Mouse (Mus musculus): ENCODE measurements around the gene Rnf25. TPM values are rescaled to one million over a fixed set of nuclear protein-coding genes. Genes with fewer than 3 reads are reported as not detected.

Gene Rnf25
- polyA plus RNA-seq, 1 experiment from 2014 or later = 9.8 TPM

- Histone ChIP-seq H3K4me1 (ENCODE audit: control insufficient read depth, insufficient read depth, low read length) (0 out of 2 replicates have a peak, but pooled peaks cover 8% of the 10 kb centered on the region), H3K36me3 (ENCODE audit: control insufficient read depth, insufficient read depth, low read length) (no peaks in the 10 kb centered on the region), H3K4me3 (replicated peaks; ENCODE audit: low read depth, low read length) (no peak within 1 kb of the TSS), H3K27me3 (ENCODE audit: control insufficient read depth, insufficient read depth, low read length) (no peaks in the 10 kb centered on the region), H3K4me2 (ENCODE audit: low read length) (peak within 1 kb of the TSS; percentile 38), H3K9me3 (ENCODE audit: control insufficient read depth, low read length) (no peaks in the 10 kb centered on the region), H3K9ac (replicated peaks; ENCODE audit: low read length) (no peak within 1 kb of the TSS), H3K27ac (replicated peaks; ENCODE audit: low read depth, low read length) (no peak within 1 kb of the TSS)
- ATAC-seq (ENCODE audit: low FRiP score, low TSS enrichment) = no peak
- 21% methylated on average over 4 of the region's 4 CpGs for WGBS
- no peak for DNase-seq
Measured at GRCm38 (mm10) chr1:74544184-74544583, 57.0 kb downstream of the Rnf25 start, which contains the start of gene Usp37. Usp37 (minus strand) TSS chr1:74544284.

Small RNAs within 50 kb of the gene (microRNA-seq; reads per million reads assigned to microRNA genes)
- not detected for gene Gm25035

Other genes starting within 250 kb of the Rnf25 start
- gene Catip, start 239.3 kb downstream of the Rnf25 start, polyA plus RNA-seq (2014; fragmentation: Nextera tagmentation; extraction: Ambion mirVana) = 0.30 and 0.57 TPM in 2 replicates
- gene Slc11a1, start 226.2 kb downstream of the Rnf25 start, polyA plus RNA-seq (2014; fragmentation: Nextera tagmentation; extraction: Ambion mirVana) = 0.51 and 2.7 TPM in 2 replicates
- gene Ctdsp1, start 209.9 kb downstream of the Rnf25 start, polyA plus RNA-seq (2014; fragmentation: Nextera tagmentation; extraction: Ambion mirVana) = 8.6 and 17.1 TPM in 2 replicates
- gene Vil1, start 192.0 kb downstream of the Rnf25 start, polyA plus RNA-seq (2014; fragmentation: Nextera tagmentation; extraction: Ambion mirVana) = 0.09 and 0.30 TPM in 2 replicates
- 48.5 and 56.0 TPM in 2 replicates for gene Cnot9, start 95.3 kb downstream of the Rnf25 start, polyA plus RNA-seq (2014; fragmentation: Nextera tagmentation; extraction: Ambion mirVana)
- gene Plcd4, start 58.5 kb downstream of the Rnf25 start, polyA plus RNA-seq (2014; fragmentation: Nextera tagmentation; extraction: Ambion mirVana) = 4.4 and 6.2 TPM in 2 replicates
- gene Usp37, start 57.1 kb downstream of the Rnf25 start, polyA plus RNA-seq (2014; fragmentation: Nextera tagmentation; extraction: Ambion mirVana) = 26.7 and 33.1 TPM in 2 replicates
- gene Zfp142, start 13.2 kb downstream of the Rnf25 start, polyA plus RNA-seq (2014; fragmentation: Nextera tagmentation; extraction: Ambion mirVana) = 8.9 and 9.7 TPM in 2 replicates
- gene Bcs1l, start 13.1 kb downstream of the Rnf25 start, polyA plus RNA-seq (2014; fragmentation: Nextera tagmentation; extraction: Ambion mirVana) = 20.8 and 22.5 TPM in 2 replicates
- 15.8 and 19.7 TPM in 2 replicates for gene Stk36, start within 50 bp of the Rnf25 start, polyA plus RNA-seq (2014; fragmentation: Nextera tagmentation; extraction: Ambion mirVana)
- gene Ttll4, start 60.3 kb upstream of the Rnf25 start, polyA plus RNA-seq (2014; fragmentation: Nextera tagmentation; extraction: Ambion mirVana) = 10.4 and 20.1 TPM in 2 replicates
- gene Cyp27a1, start 112.2 kb upstream of the Rnf25 start, polyA plus RNA-seq (2014; fragmentation: Nextera tagmentation; extraction: Ambion mirVana) = 0.53 and 2.1 TPM in 2 replicates
- gene Prkag3, start 147.8 kb upstream of the Rnf25 start, polyA plus RNA-seq (2014; fragmentation: Nextera tagmentation; extraction: Ambion mirVana) = not detected in 2 replicates
- gene Wnt6, start 170.5 kb upstream of the Rnf25 start, polyA plus RNA-seq (2014; fragmentation: Nextera tagmentation; extraction: Ambion mirVana) = 2.7 TPM in 1 of 2 replicates, not detected in the other
- gene Wnt10a, start 190.1 kb upstream of the Rnf25 start, polyA plus RNA-seq (2014; fragmentation: Nextera tagmentation; extraction: Ambion mirVana) = 0.11 and 0.36 TPM in 2 replicates